Mouse (Mus musculus): ENCODE results near the gene Daw1. TPM values are rescaled to one million over a fixed set of nuclear protein-coding genes. Genes with fewer than 3 reads are reported as not detected.

The Daw1 gene
- polyA plus RNA-seq, 1 experiment: not detected

DNA sequence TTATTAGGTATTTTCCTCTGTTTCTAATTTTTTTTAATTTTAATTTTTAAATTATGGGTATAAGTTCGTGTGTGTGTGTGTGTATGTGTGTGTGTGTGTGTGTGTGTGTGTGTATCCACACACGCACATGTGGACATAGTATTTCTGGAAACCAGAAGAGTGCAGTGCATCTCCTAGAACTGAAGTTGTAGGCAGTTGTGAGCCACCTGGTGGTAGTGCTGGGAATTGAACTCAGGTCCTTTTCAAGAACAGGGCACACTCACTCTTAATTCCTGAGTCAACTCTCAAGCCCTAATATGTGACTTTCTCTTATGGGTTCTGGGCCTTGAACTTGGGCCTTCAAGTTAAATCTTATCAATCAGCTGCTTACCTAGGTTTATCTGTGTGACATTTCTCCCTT, 27.6 kb downstream of the Daw1 start:
- Histone ChIP-seq H3K27me3 (ENCODE audit: control insufficient read depth, insufficient read depth, insufficient read length) (peaks cover 9% of the 10 kb centered on the region), H3K4me3 (no peak overlapping the region), H3ac (ENCODE audit: control insufficient read depth, insufficient read length) (no peak overlapping the region), H3K79me2 (ENCODE audit: control insufficient read depth, insufficient read depth) (no peaks in the 10 kb centered on the region), H3K4me2 (ENCODE audit: low read depth) (no peak overlapping the region), H3K36me3 (ENCODE audit: control insufficient read depth, insufficient read depth) (no peaks in the 10 kb centered on the region)
- no peak for TF ChIP-seq MYOG (IDR thresholded peaks at IDR 0.05; ENCODE audit: control insufficient read depth in 1 of 3, insufficient read depth in 1 of 3, insufficient read length in 2 of 3, low read depth in 2 of 3)
- TF ChIP-seq CEBPB (IDR thresholded peaks at IDR 0.05; ENCODE audit: insufficient read depth, poor library complexity, severe bottlenecking): no peak
- no peak for TF ChIP-seq TCF3 (IDR thresholded peaks at IDR 0.05; ENCODE audit: insufficient read length, low read depth)
- TF ChIP-seq MAX (IDR thresholded peaks at IDR 0.05; ENCODE audit: low read depth): no peak
- TF ChIP-seq TCF12 (IDR thresholded peaks at IDR 0.05; ENCODE audit: insufficient read depth, poor library complexity, severe bottlenecking): no peak
- no peak for TF ChIP-seq USF1 (IDR thresholded peaks at IDR 0.05; ENCODE audit: low read depth)
- no peak for TF ChIP-seq REST (IDR thresholded peaks at IDR 0.05; ENCODE audit: insufficient read depth, insufficient read length)
- TF ChIP-seq MYOD1 (IDR thresholded peaks at IDR 0.05; ENCODE audit: control insufficient read depth in 1 of 3, insufficient read length in 2 of 3, low read depth in 2 of 3): no peak
- no peak for TF ChIP-seq SRF (IDR thresholded peaks at IDR 0.05; ENCODE audit: control insufficient read depth, insufficient read length, low read depth)
- no peak for TF ChIP-seq E2F4 (IDR thresholded peaks at IDR 0.05; ENCODE audit: insufficient read depth)
- no peak for TF ChIP-seq POLR2AphosphoS2 (IDR thresholded peaks at IDR 0.05; ENCODE audit: insufficient read length, low read depth)
- TF ChIP-seq POLR2A (IDR thresholded peaks at IDR 0.05; ENCODE audit: insufficient read length, low read depth): no peak

DNA sequence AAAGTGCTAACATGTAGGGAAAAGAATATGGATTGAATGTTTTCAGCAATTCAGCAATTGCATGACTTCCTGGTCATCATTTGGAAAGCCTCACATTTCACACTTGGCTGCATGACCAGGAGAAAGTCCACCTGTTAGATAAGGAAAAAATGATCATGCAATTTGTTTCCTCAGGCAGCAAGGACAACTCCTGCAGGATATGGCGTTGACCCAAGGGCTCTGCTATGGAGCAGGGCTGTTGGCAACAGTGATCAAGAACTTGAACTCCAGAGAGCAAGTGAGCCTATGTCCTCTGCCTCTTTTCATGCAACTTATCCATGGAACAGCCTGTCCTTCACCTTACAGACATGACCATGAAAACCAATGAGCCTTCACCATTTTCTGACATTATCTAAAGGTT, 50.4 kb downstream of the Daw1 start:
- Histone ChIP-seq H3K79me2 (ENCODE audit: control insufficient read depth, insufficient read depth) (no peaks in the 10 kb centered on the region), H3K4me3 (no peak overlapping the region), H3ac (ENCODE audit: control insufficient read depth, insufficient read length) (no peak overlapping the region), H3K27me3 (ENCODE audit: control insufficient read depth, insufficient read depth, insufficient read length) (no peaks in the 10 kb centered on the region), H3K36me3 (ENCODE audit: control insufficient read depth, insufficient read depth) (no peaks in the 10 kb centered on the region), H3K4me2 (ENCODE audit: low read depth) (no peak overlapping the region)
- TF ChIP-seq MAX (IDR thresholded peaks at IDR 0.05; ENCODE audit: low read depth) (no peak), TCF12 (IDR thresholded peaks at IDR 0.05; ENCODE audit: insufficient read depth, poor library complexity, severe bottlenecking) (no peak), E2F4 (IDR thresholded peaks at IDR 0.05; ENCODE audit: insufficient read depth) (no peak), POLR2A (IDR thresholded peaks at IDR 0.05; ENCODE audit: insufficient read length, low read depth) (no peak), SRF (IDR thresholded peaks at IDR 0.05; ENCODE audit: control insufficient read depth, insufficient read length, low read depth) (no peak), REST (IDR thresholded peaks at IDR 0.05; ENCODE audit: insufficient read depth, insufficient read length) (no peak), CEBPB (IDR thresholded peaks at IDR 0.05; ENCODE audit: insufficient read depth, poor library complexity, severe bottlenecking) (no peak), TCF3 (IDR thresholded peaks at IDR 0.05; ENCODE audit: insufficient read length, low read depth) (no peak), USF1 (IDR thresholded peaks at IDR 0.05; ENCODE audit: low read depth) (no peak), POLR2AphosphoS2 (IDR thresholded peaks at IDR 0.05; ENCODE audit: insufficient read length, low read depth) (no peak), MYOG (IDR thresholded peaks at IDR 0.05; ENCODE audit: control insufficient read depth in 1 of 3, insufficient read depth in 1 of 3, insufficient read length in 2 of 3, low read depth in 2 of 3) (no peak)

DNA sequence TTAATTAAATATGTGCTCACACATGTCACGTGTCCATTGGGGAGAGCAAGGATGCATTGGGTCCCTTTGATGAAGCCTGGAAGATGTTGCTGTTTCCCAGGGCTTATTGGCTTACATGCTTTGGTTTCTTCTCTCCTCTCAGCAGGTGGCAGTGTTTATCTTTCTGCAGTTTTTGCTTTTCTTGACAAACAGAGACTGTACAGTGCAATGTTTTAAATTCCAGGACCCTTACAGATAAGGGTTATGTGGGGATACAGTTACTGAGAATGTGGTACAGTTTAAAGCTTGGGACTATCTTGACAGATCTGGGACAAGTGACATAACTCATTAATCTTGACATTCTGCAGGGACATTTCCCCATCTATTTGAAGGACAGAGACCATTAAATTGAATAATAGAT, 58.7 kb downstream of the Daw1 start:
- TF ChIP-seq CEBPB (IDR thresholded peaks at IDR 0.05; ENCODE audit: insufficient read depth, poor library complexity, severe bottlenecking): no peak
- TF ChIP-seq MYOD1 (IDR thresholded peaks at IDR 0.05; ENCODE audit: control insufficient read depth in 1 of 3, insufficient read length in 2 of 3, low read depth in 2 of 3): no peak
- no peak for TF ChIP-seq TCF12 (IDR thresholded peaks at IDR 0.05; ENCODE audit: insufficient read depth, poor library complexity, severe bottlenecking)
- TF ChIP-seq POLR2AphosphoS2 (IDR thresholded peaks at IDR 0.05; ENCODE audit: insufficient read length, low read depth): no peak
- no peak for TF ChIP-seq MYOG (IDR thresholded peaks at IDR 0.05; ENCODE audit: control insufficient read depth in 1 of 3, insufficient read depth in 1 of 3, insufficient read length in 2 of 3, low read depth in 2 of 3)
- no peak for TF ChIP-seq SRF (IDR thresholded peaks at IDR 0.05; ENCODE audit: control insufficient read depth, insufficient read length, low read depth)
- no peak for TF ChIP-seq POLR2A (IDR thresholded peaks at IDR 0.05; ENCODE audit: insufficient read length, low read depth)
- TF ChIP-seq REST (IDR thresholded peaks at IDR 0.05; ENCODE audit: insufficient read depth, insufficient read length): no peak
- TF ChIP-seq E2F4 (IDR thresholded peaks at IDR 0.05; ENCODE audit: insufficient read depth): no peak
- TF ChIP-seq USF1 (IDR thresholded peaks at IDR 0.05; ENCODE audit: low read depth): no peak
- no peak for TF ChIP-seq TCF3 (IDR thresholded peaks at IDR 0.05; ENCODE audit: insufficient read length, low read depth)
- no peak for TF ChIP-seq MAX (IDR thresholded peaks at IDR 0.05; ENCODE audit: low read depth)
- no peak overlapping the region for H3ac ChIP-seq (ENCODE audit: control insufficient read depth, insufficient read length)
- H3K36me3 ChIP-seq (ENCODE audit: control insufficient read depth, insufficient read depth): no peaks in the 10 kb centered on the region
- no peak overlapping the region for H3K4me2 ChIP-seq (ENCODE audit: low read depth)
- no peak overlapping the region for H3K4me3 ChIP-seq
- H3K79me2 ChIP-seq (ENCODE audit: control insufficient read depth, insufficient read depth): no peaks in the 10 kb centered on the region
- H3K27me3 ChIP-seq (ENCODE audit: control insufficient read depth, insufficient read depth, insufficient read length): no peaks in the 10 kb centered on the region

DNA sequence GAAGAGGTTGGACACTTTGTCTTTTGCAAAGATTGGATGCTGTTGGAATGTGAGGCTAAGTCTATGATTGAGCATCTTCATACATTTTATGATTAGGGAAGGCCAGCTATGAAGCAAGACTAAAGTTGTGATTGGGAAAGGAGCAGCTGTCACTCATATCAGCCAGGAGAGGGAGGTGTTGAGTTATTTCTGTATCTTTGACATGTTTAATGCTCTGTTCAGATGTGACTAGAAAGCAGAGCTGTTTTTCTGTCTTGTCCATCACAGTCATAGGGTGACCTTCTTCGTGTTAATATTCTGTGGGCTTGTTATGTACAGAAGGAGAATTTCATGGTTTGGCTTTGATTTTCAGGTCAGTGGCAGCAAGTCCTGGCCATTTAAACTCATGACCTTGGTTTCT, 63.5 kb downstream of the Daw1 start:
- TF ChIP-seq MYOG (IDR thresholded peaks at IDR 0.05; ENCODE audit: control insufficient read depth in 1 of 3, insufficient read depth in 1 of 3, insufficient read length in 2 of 3, low read depth in 2 of 3): no peak
- TF ChIP-seq MYOD1 (IDR thresholded peaks at IDR 0.05; ENCODE audit: control insufficient read depth in 1 of 3, insufficient read length in 2 of 3, low read depth in 2 of 3): no peak
- TF ChIP-seq POLR2A (IDR thresholded peaks at IDR 0.05; ENCODE audit: insufficient read length, low read depth): no peak
- no peak for TF ChIP-seq TCF12 (IDR thresholded peaks at IDR 0.05; ENCODE audit: insufficient read depth, poor library complexity, severe bottlenecking)
- Histone ChIP-seq H3K79me2 (ENCODE audit: control insufficient read depth, insufficient read depth) (no peaks in the 10 kb centered on the region), H3K4me2 (ENCODE audit: low read depth) (no peak overlapping the region), H3K4me3 (no peak overlapping the region), H3K27me3 (ENCODE audit: control insufficient read depth, insufficient read depth, insufficient read length) (no peaks in the 10 kb centered on the region), H3ac (ENCODE audit: control insufficient read depth, insufficient read length) (no peak overlapping the region), H3K36me3 (ENCODE audit: control insufficient read depth, insufficient read depth) (no peaks in the 10 kb centered on the region)

DNA sequence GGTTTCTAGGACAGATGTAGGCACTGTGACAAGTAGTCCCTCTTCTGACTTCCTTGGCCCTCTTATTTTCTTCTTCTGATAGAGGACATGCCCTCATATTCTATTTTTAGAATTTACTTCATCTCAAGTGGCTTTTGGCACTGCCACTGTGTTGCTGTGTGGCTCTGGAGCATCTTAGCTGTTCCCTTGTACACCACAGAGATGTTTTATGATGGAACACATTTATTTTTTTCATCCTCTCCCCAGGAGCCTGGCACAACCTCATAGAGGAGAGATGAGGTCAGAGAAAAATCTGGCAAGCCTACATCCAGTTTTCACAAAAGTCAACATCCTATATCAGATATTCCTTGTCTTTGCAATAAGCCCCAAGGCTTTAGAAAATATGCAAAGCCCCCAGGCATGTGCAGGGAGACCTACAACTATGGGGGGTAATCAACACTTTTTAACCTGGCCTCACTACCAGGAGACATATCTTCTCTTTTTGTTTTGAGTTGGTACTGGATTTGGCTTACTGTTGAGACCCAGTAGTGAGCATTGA, 64.9 kb downstream of the Daw1 start:
- no peak overlapping the region for H3ac ChIP-seq (ENCODE audit: control insufficient read depth, insufficient read length)
- H3K36me3 ChIP-seq (ENCODE audit: control insufficient read depth, insufficient read depth): no peaks in the 10 kb centered on the region
- H3K4me2 ChIP-seq (ENCODE audit: low read depth): no peak overlapping the region
- H3K4me3 ChIP-seq: no peak overlapping the region
- TF ChIP-seq REST (IDR thresholded peaks at IDR 0.05; ENCODE audit: insufficient read depth, insufficient read length) (no peak), MYOG (IDR thresholded peaks at IDR 0.05; ENCODE audit: control insufficient read depth in 1 of 3, insufficient read depth in 1 of 3, insufficient read length in 2 of 3, low read depth in 2 of 3) (no peak), MAX (IDR thresholded peaks at IDR 0.05; ENCODE audit: low read depth) (no peak), CEBPB (IDR thresholded peaks at IDR 0.05; ENCODE audit: insufficient read depth, poor library complexity, severe bottlenecking) (no peak), MYOD1 (IDR thresholded peaks at IDR 0.05; ENCODE audit: control insufficient read depth in 1 of 3, insufficient read length in 2 of 3, low read depth in 2 of 3) (no peak), POLR2A (IDR thresholded peaks at IDR 0.05; ENCODE audit: insufficient read length, low read depth) (no peak), USF1 (IDR thresholded peaks at IDR 0.05; ENCODE audit: low read depth) (no peak), TCF3 (IDR thresholded peaks at IDR 0.05; ENCODE audit: insufficient read length, low read depth) (no peak), E2F4 (IDR thresholded peaks at IDR 0.05; ENCODE audit: insufficient read depth) (no peak), SRF (IDR thresholded peaks at IDR 0.05; ENCODE audit: control insufficient read depth, insufficient read length, low read depth) (no peak)
- no peaks in the 10 kb centered on the region for H3K79me2 ChIP-seq (ENCODE audit: control insufficient read depth, insufficient read depth)
- no peaks in the 10 kb centered on the region for H3K27me3 ChIP-seq (ENCODE audit: control insufficient read depth, insufficient read depth, insufficient read length)

All from myocyte (in vitro differentiated cells).